Mouse (Mus musculus): Measurements from ENCODE around the gene Iba57.

Gene Iba57

DNA sequence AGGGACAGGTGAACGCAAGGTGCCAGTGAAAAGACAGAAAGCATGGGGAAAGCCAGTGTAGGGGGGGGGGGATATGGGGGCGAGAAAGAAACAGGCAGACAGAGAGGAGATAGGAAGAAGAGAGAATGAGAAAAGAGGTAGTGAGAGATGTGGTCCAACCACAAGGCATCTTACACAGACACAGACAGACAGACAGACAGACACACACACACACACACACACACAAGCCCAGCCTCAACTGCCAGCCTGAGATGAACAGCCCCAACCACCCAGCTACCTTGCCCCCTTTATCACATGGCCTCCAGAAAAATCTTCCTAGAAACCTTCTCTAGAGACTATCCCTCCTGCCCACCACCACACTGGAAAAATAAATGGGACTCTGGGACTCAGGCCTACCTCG is 31.5 kb downstream of the Iba57 start:
- no peak for DNase-seq

DNA sequence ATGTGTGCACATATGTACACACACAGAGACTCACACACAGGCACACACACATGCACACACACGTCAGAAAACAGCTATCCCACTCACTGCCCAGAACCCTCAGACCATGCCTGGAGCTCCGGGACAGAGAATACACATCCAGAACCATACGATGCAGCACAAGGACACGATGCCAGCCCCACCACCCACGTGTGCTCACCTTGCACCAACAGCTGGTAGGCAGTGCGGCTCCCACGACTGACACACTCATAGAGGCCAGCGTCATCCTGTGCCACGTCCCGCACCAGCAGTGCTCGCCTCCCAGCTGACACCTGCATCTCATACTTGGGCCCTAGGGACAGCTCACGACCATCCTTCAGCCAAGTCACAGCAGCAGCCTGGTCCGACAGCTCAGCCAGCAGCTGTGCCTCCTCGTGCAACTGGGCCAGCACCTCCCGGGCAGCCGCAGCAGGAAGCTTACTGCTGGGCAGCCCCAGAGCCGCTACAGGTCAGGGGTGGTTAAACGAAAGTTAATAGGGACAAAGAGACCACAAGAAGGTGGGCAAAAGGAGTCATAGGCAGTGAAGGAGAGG is 32.1 kb downstream of the Iba57 start:
- DNase-seq: no peak

DNA sequence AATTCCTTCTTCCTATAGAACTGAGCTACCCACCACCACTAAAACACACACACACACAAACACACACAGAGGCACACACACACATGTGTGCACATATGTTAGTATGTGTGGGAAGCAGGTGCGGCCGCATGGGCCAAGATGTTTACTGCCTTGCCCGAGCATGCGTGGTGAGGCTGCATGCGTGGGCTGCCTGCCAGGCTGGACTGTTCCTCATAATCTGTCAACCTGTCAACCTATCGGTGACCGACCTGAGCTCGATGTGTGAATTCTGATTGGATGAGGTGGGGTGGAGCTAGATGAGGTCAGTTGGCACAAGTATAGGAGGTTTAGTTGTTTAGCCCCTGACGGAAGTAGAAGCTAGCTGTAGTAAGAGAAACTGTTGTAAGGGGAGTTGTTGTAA is 32.8 kb downstream of the Iba57 start:
- DNase-seq: peak; percentile 59 to 78

DNA sequence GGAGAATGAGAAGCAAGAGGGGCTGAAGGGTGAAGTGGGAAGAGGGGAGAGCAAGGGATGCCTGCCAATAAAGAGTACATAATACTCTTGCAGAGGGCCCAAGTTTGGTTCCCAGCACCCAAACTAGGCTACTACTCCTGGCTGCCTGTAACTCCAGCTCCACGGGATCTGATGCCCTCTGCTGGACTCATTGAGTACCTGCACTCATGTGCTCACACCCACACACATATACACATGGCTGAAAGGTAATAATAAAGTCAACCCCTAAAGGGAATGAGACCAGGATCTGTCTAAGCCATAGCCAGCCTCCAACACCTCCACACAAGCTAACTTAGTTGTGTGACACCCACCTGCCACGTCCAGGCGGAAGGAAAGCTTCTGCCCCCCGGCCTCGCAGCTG is 57.6 kb downstream of the Iba57 start:
- DNase-seq: no peak

Measured in cerebellum, postnatal 14 days (tissue).